Mouse (Mus musculus): ENCODE data around the gene Cdon. TPM values are rescaled to one million over a fixed set of nuclear protein-coding genes. Genes with fewer than 3 reads are reported as not detected.

Cdon gene
- polyA plus RNA-seq, 1 experiment from 2014 or later = 5.0 TPM

GRCm38 (mm10) chr9:35479456-35479855 lies 58.5 kb downstream of the Cdon start:
- H3K27ac ChIP-seq (ENCODE audit: low read length) = no peak overlapping the region
- H3K27me3 ChIP-seq (ENCODE audit: control insufficient read depth, insufficient read depth, low read length) = no peaks in the 10 kb centered on the region
- H3K4me2 ChIP-seq (ENCODE audit: low read depth, low read length) = no peak overlapping the region
- H3K36me3 ChIP-seq (ENCODE audit: control insufficient read depth, insufficient read depth) = peaks cover 24% of the 10 kb centered on the region
- WGBS = 91% methylated on average over 6 of the region's 6 CpGs
- no peaks in the 10 kb centered on the region for H3K9me3 ChIP-seq (replicated peaks; ENCODE audit: control insufficient read depth, low read length)
- peaks cover 10% of the 10 kb centered on the region for H3K4me1 ChIP-seq (ENCODE audit: control insufficient read depth, insufficient read depth, low read length)
- no peak for ATAC-seq (replicated peaks; ENCODE audit: extremely low read depth, insufficient read depth, low FRiP score)
- H3K4me3 ChIP-seq (ENCODE audit: low read length) = no peak overlapping the region
- H3K9ac ChIP-seq (ENCODE audit: low read length) = no peak overlapping the region

GRCm38 (mm10) chr9:35482014-35482898 lies 61.3 kb downstream of the Cdon start:
- no peak for ATAC-seq (replicated peaks; ENCODE audit: extremely low read depth, insufficient read depth, low FRiP score)
- Histone ChIP-seq H3K4me1 (ENCODE audit: control insufficient read depth, insufficient read depth, low read length) (peaks cover 10% of the 10 kb centered on the region), H3K27ac (ENCODE audit: low read length) (no peak overlapping the region), H3K4me3 (ENCODE audit: low read length) (no peak overlapping the region), H3K27me3 (ENCODE audit: control insufficient read depth, insufficient read depth, low read length) (no peaks in the 10 kb centered on the region), H3K36me3 (ENCODE audit: control insufficient read depth, insufficient read depth) (peaks cover 24% of the 10 kb centered on the region), H3K9me3 (replicated peaks; ENCODE audit: control insufficient read depth, low read length) (no peaks in the 10 kb centered on the region), H3K4me2 (ENCODE audit: low read depth, low read length) (no peak overlapping the region), H3K9ac (ENCODE audit: low read length) (no peak overlapping the region)
- 51% methylated on average over 13 of the region's 13 CpGs for WGBS

GRCm38 (mm10) chr9:35483949-35484348 lies 63.0 kb downstream of the Cdon start:
- Histone ChIP-seq H3K9ac (ENCODE audit: low read length) (no peak overlapping the region), H3K4me1 (ENCODE audit: control insufficient read depth, insufficient read depth, low read length) (peaks cover 10% of the 10 kb centered on the region), H3K4me2 (ENCODE audit: low read depth, low read length) (no peak overlapping the region), H3K9me3 (replicated peaks; ENCODE audit: control insufficient read depth, low read length) (no peaks in the 10 kb centered on the region), H3K4me3 (ENCODE audit: low read length) (no peak overlapping the region), H3K27me3 (ENCODE audit: control insufficient read depth, insufficient read depth, low read length) (no peaks in the 10 kb centered on the region), H3K27ac (ENCODE audit: low read length) (no peak overlapping the region), H3K36me3 (ENCODE audit: control insufficient read depth, insufficient read depth) (peaks cover 25% of the 10 kb centered on the region)
- 89% methylated on average over 3 of the region's 3 CpGs for WGBS
- no peak for ATAC-seq (replicated peaks; ENCODE audit: extremely low read depth, insufficient read depth, low FRiP score)

GRCm38 (mm10) chr9:35486616-35487015 lies 65.7 kb downstream of the Cdon start:
- Histone ChIP-seq H3K4me1 (ENCODE audit: control insufficient read depth, insufficient read depth, low read length) (peaks cover 7% of the 10 kb centered on the region), H3K27me3 (ENCODE audit: control insufficient read depth, insufficient read depth, low read length) (no peaks in the 10 kb centered on the region), H3K9me3 (replicated peaks; ENCODE audit: control insufficient read depth, low read length) (no peaks in the 10 kb centered on the region), H3K27ac (ENCODE audit: low read length) (no peak overlapping the region), H3K9ac (ENCODE audit: low read length) (no peak overlapping the region), H3K36me3 (ENCODE audit: control insufficient read depth, insufficient read depth) (peaks cover 22% of the 10 kb centered on the region), H3K4me2 (ENCODE audit: low read depth, low read length) (no peak overlapping the region), H3K4me3 (ENCODE audit: low read length) (no peak overlapping the region)
- WGBS = 87% methylated on average over 13 of the region's 13 CpGs
- no peak for ATAC-seq (replicated peaks; ENCODE audit: extremely low read depth, insufficient read depth, low FRiP score)

GRCm38 (mm10) chr9:35488496-35488895 lies 67.6 kb downstream of the Cdon start:
- ATAC-seq (replicated peaks; ENCODE audit: extremely low read depth, insufficient read depth, low FRiP score) = no peak

GRCm38 (mm10) chr9:35491109-35491866 lies 70.4 kb downstream of the Cdon start:
- no peaks in the 10 kb centered on the region for H3K27me3 ChIP-seq (ENCODE audit: control insufficient read depth, insufficient read depth, low read length)
- no peak overlapping the region for H3K4me3 ChIP-seq (ENCODE audit: low read length)
- peaks cover 20% of the 10 kb centered on the region for H3K36me3 ChIP-seq (ENCODE audit: control insufficient read depth, insufficient read depth)
- no peak overlapping the region for H3K27ac ChIP-seq (ENCODE audit: low read length)
- H3K9ac ChIP-seq (ENCODE audit: low read length) = no peak overlapping the region
- no peak overlapping the region for H3K4me2 ChIP-seq (ENCODE audit: low read depth, low read length)
- 79% methylated on average over 11 of the region's 11 CpGs for whole genome bisulfite sequencing
- no peak for ATAC-seq (replicated peaks; ENCODE audit: extremely low read depth, insufficient read depth, low FRiP score)
- no peaks in the 10 kb centered on the region for H3K4me1 ChIP-seq (ENCODE audit: control insufficient read depth, insufficient read depth, low read length)
- H3K9me3 ChIP-seq (replicated peaks; ENCODE audit: control insufficient read depth, low read length) = no peaks in the 10 kb centered on the region

More at GRCm38 (mm10) chr9:35488496-35488895, 67.6 kb downstream of the Cdon start:
- Histone ChIP-seq H3K4me3 (ENCODE audit: low read length) (no peak overlapping the region), H3K4me1 (ENCODE audit: control insufficient read depth, insufficient read depth, low read length) (no peaks in the 10 kb centered on the region), H3K27me3 (ENCODE audit: control insufficient read depth, insufficient read depth, low read length) (no peaks in the 10 kb centered on the region), H3K27ac (ENCODE audit: low read length) (no peak overlapping the region), H3K9ac (ENCODE audit: low read length) (no peak overlapping the region), H3K9me3 (replicated peaks; ENCODE audit: control insufficient read depth, low read length) (no peaks in the 10 kb centered on the region), H3K4me2 (ENCODE audit: low read depth, low read length) (no peak overlapping the region), H3K36me3 (ENCODE audit: control insufficient read depth, insufficient read depth) (peaks cover 20% of the 10 kb centered on the region)
- WGBS = 76% methylated on average over 4 of the region's 4 CpGs

- no peaks in the 10 kb centered on the region for H3K9me3 ChIP-seq (replicated peaks; ENCODE audit: control insufficient read depth, low read length)
- no peak overlapping the region for H3K4me2 ChIP-seq (ENCODE audit: low read depth, low read length)
- H3K4me3 ChIP-seq (ENCODE audit: low read length) = no peak overlapping the region
- no peaks in the 10 kb centered on the region for H3K27me3 ChIP-seq (ENCODE audit: control insufficient read depth, insufficient read depth, low read length)
- H3K9ac ChIP-seq (ENCODE audit: low read length) = no peak overlapping the region
- 68% methylated on average over 7 of the region's 7 CpGs for WGBS
- H3K27ac ChIP-seq (ENCODE audit: low read length) = no peak overlapping the region
- ATAC-seq (replicated peaks; ENCODE audit: extremely low read depth, insufficient read depth, low FRiP score) = no peak
- peaks cover 11% of the 10 kb centered on the region for H3K36me3 ChIP-seq (ENCODE audit: control insufficient read depth, insufficient read depth)
- H3K4me1 ChIP-seq (ENCODE audit: control insufficient read depth, insufficient read depth, low read length) = no peaks in the 10 kb centered on the region
These were observed 72.3 kb downstream of the Cdon start for GRCm38 (mm10) chr9:35493033-35493732.

GRCm38 (mm10) chr9:35493733-35494092 lies 72.8 kb downstream of the Cdon start:
- Histone ChIP-seq H3K4me2 (ENCODE audit: low read depth, low read length) (no peak overlapping the region), H3K9ac (ENCODE audit: low read length) (no peak overlapping the region), H3K4me3 (ENCODE audit: low read length) (no peak overlapping the region), H3K9me3 (replicated peaks; ENCODE audit: control insufficient read depth, low read length) (no peaks in the 10 kb centered on the region), H3K36me3 (ENCODE audit: control insufficient read depth, insufficient read depth) (peaks cover 13% of the 10 kb centered on the region; the same call in 1 of the 2 replicates), H3K4me1 (ENCODE audit: control insufficient read depth, insufficient read depth, low read length) (no peaks in the 10 kb centered on the region), H3K27ac (ENCODE audit: low read length) (no peak overlapping the region), H3K27me3 (ENCODE audit: control insufficient read depth, insufficient read depth, low read length) (no peaks in the 10 kb centered on the region)
- WGBS = 67% methylated on average over 4 of the region's 4 CpGs
- no peak for ATAC-seq (replicated peaks; ENCODE audit: extremely low read depth, insufficient read depth, low FRiP score)

Data from heart, embryonic 16.5 days (tissue).